Mouse (Mus musculus): ENCODE measurements around the gene Bicd2.

GRCm38 (mm10) chr13:49362804-49363203 lies 21.4 kb downstream of the Bicd2 start:
- no peak for TF ChIP-seq CTCF (IDR thresholded peaks at IDR 0.05; ENCODE audit: borderline replicate concordance, extremely low read depth, insufficient read depth, insufficient read length)
- TF ChIP-seq POLR2A (IDR thresholded peaks at IDR 0.05; ENCODE audit: borderline replicate concordance, extremely low read depth, insufficient read depth, insufficient read length, poor library complexity, severe bottlenecking), result no peak

Data from brain, embryonic 14.5 days (tissue).